Mouse (Mus musculus): Measurements from ENCODE around the gene Cbfa2t3. TPM values are rescaled to one million over a fixed set of nuclear protein-coding genes. Genes with fewer than 3 reads are reported as not detected.

The Cbfa2t3 gene
- polyA plus RNA-seq, 1 experiment from 2014 or later, result 6.8 TPM

DNA sequence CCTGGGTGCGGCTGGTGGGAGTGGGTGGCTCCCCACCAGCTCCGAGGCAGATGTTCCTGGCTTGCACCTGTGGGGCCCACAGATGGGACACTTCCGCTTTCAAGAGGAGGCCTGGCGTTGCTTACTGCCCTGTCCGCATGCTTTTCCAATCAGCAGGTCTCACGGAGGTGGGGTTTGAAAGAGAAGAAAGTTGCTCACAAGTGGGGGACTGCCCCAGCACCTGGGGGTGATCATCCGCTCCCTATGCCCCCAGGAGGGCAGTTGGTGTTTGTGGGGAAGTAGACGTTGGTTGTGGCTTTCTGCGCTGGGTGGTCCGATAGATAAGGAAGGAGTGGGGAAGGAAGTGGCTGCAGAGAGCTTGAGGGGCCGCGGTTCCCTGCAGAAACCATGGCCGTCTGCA lies 1.7 kb upstream of the Cbfa2t3 start:
- H3K9ac ChIP-seq (ENCODE audit: low read length), result no peak overlapping the region
- no peak overlapping the region for H3K27ac ChIP-seq (ENCODE audit: low read length)
- no peaks in the 10 kb centered on the region for H3K36me3 ChIP-seq (ENCODE audit: control insufficient read depth, insufficient read depth, low read length)
- H3K4me3 ChIP-seq (ENCODE audit: low read length), result no peak overlapping the region
- ATAC-seq (ENCODE audit: low read depth), result no peak
- no peak overlapping the region for H3K4me2 ChIP-seq (ENCODE audit: low read depth, low read length)
- no peaks in the 10 kb centered on the region for H3K9me3 ChIP-seq (ENCODE audit: control insufficient read depth, low read length)
- 46% methylated on average over 13 of the region's 13 CpGs for WGBS
- H3K4me1 ChIP-seq (replicated peaks; ENCODE audit: control insufficient read depth, insufficient read depth, low read length), result peaks cover 3% of the 10 kb centered on the region
- H3K27me3 ChIP-seq (ENCODE audit: control insufficient read depth, insufficient read depth, low read depth, low read length), result no peaks in the 10 kb centered on the region

DNA sequence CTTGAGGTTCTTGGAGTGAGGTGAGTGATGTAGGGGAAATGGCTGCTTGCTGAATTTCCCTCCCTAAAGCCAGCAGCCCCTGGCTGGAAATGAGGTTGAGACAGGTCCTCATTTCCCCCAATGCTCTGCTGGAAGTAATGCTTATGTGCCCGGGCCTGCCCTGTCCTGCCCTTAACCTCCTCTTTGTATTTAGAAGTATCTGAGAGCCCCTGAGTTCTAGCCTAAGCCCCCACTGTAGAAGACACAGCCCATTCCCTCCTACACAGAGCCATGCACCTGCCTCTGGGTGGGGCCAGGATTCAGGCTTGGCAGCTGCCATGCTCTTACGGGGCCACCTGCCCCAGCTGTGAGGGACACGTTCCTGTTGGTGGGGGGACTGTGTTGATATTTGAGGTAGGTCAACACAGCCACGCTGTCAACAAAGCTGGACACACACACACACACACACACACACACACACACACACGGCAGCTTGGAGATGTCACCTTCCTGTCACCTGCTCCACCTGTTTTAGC lies 598 bp downstream of the Cbfa2t3 start:
- Histone ChIP-seq H3K4me2 (ENCODE audit: low read depth, low read length) (no peak overlapping the region), H3K9ac (ENCODE audit: low read length) (no peak overlapping the region), H3K27ac (ENCODE audit: low read length) (no peak overlapping the region), H3K4me1 (replicated peaks; ENCODE audit: control insufficient read depth, insufficient read depth, low read length) (peaks cover 3% of the 10 kb centered on the region), H3K27me3 (ENCODE audit: control insufficient read depth, insufficient read depth, low read depth, low read length) (no peaks in the 10 kb centered on the region), H3K9me3 (ENCODE audit: control insufficient read depth, low read length) (no peaks in the 10 kb centered on the region), H3K36me3 (ENCODE audit: control insufficient read depth, insufficient read depth, low read length) (no peaks in the 10 kb centered on the region), H3K4me3 (ENCODE audit: low read length) (no peak overlapping the region)
- 49% methylated on average over 5 of the region's 5 CpGs for WGBS
- ATAC-seq (ENCODE audit: low read depth), result no peak

DNA sequence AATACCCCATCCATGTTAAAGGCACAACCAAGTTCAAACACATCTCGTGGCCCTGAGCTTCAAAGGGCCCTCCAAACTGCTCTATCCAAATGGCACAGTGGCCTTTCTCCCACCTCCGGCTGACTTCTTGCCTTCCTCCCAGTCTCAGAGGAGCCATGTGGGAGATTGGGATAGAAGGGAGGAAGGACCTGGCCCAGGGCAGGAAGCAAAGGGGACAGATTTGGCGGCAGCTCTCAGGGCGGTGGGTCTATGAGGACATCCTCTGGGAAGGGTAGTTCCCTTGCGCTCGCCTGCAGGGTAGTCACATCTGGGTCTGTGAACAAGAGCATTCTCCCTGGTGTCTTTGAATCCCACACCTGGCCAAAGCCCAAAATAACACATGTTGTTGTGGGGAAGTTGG lies 1.3 kb downstream of the Cbfa2t3 start:
- Histone ChIP-seq H3K4me1 (replicated peaks; ENCODE audit: control insufficient read depth, insufficient read depth, low read length) (peaks cover 3% of the 10 kb centered on the region), H3K9me3 (ENCODE audit: control insufficient read depth, low read length) (no peaks in the 10 kb centered on the region), H3K27me3 (ENCODE audit: control insufficient read depth, insufficient read depth, low read depth, low read length) (no peaks in the 10 kb centered on the region), H3K9ac (ENCODE audit: low read length) (no peak overlapping the region), H3K36me3 (ENCODE audit: control insufficient read depth, insufficient read depth, low read length) (no peaks in the 10 kb centered on the region), H3K27ac (ENCODE audit: low read length) (no peak overlapping the region), H3K4me3 (ENCODE audit: low read length) (no peak overlapping the region), H3K4me2 (ENCODE audit: low read depth, low read length) (no peak overlapping the region)
- ATAC-seq (ENCODE audit: low read depth), result no peak
- WGBS, result 71% methylated on average over 6 of the region's 6 CpGs

DNA sequence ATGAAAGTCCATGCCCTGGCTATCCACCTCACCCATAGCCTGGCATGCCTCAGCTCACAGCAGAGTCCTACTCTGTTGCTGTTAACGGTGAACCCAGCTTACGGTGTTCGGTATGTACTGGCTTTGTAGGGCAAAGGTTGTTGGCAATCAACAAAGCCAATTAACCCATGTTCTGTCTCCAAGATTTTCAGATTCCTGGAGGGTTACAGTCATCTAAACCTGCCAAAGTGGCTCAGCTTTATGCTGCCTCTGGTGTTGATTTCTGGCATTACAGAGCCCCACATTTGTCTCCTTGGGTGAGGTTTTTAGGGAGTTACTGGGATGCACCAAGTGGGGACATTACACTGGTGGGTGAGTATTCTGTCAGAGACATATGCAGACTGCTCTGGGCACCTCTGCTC lies 1.7 kb downstream of the Cbfa2t3 start:
- peaks cover 3% of the 10 kb centered on the region for H3K4me1 ChIP-seq (replicated peaks; ENCODE audit: control insufficient read depth, insufficient read depth, low read length)
- H3K27me3 ChIP-seq (ENCODE audit: control insufficient read depth, insufficient read depth, low read depth, low read length), result no peaks in the 10 kb centered on the region
- no peak overlapping the region for H3K9ac ChIP-seq (ENCODE audit: low read length)
- ATAC-seq (ENCODE audit: low read depth), result no peak
- 69% methylated on average over 3 of the region's 3 CpGs for WGBS
- H3K4me2 ChIP-seq (ENCODE audit: low read depth, low read length), result no peak overlapping the region
- no peak overlapping the region for H3K27ac ChIP-seq (ENCODE audit: low read length)
- no peaks in the 10 kb centered on the region for H3K9me3 ChIP-seq (ENCODE audit: control insufficient read depth, low read length)
- H3K36me3 ChIP-seq (ENCODE audit: control insufficient read depth, insufficient read depth, low read length), result no peaks in the 10 kb centered on the region
- no peak overlapping the region for H3K4me3 ChIP-seq (ENCODE audit: low read length)

DNA sequence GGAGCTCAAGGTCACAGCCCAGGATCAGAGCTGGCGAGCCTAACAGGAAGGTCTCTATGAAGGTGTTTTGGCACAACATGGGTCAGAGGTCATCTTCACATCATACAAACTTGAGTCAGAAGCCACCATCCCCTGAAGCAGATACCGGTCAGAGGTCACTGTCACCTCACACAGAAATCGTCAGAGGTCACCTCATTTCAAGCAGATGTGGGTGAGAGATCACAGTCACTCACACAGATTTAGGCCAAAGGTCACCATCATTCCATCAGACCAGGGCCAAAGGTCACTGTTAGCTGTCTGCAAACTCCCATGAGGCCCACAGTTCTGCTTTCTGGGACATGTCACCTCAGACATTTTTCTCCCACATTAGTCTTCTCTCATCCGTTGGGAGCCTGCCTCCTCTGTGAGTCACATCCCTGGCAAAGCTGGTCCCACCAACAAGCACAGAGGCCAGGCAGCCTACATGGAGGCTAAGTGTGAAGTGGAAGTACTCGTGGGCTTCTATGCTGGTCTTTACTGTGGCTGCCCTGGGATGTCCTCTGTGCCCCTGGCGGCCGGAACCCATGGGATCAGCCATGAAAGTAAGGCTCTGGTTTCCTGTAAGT lies 3.4 kb downstream of the Cbfa2t3 start:
- WGBS, result 60% methylated on average over 7 of the region's 7 CpGs
- Histone ChIP-seq H3K9ac (ENCODE audit: low read length) (no peak overlapping the region), H3K4me2 (ENCODE audit: low read depth, low read length) (no peak overlapping the region), H3K4me3 (ENCODE audit: low read length) (no peak overlapping the region), H3K9me3 (ENCODE audit: control insufficient read depth, low read length) (no peaks in the 10 kb centered on the region), H3K36me3 (ENCODE audit: control insufficient read depth, insufficient read depth, low read length) (no peaks in the 10 kb centered on the region), H3K27me3 (ENCODE audit: control insufficient read depth, insufficient read depth, low read depth, low read length) (no peaks in the 10 kb centered on the region; the same call in 1 of the 2 replicates), H3K27ac (ENCODE audit: low read length) (no peak overlapping the region), H3K4me1 (replicated peaks; ENCODE audit: control insufficient read depth, insufficient read depth, low read length) (peaks cover 3% of the 10 kb centered on the region)
- no peak for ATAC-seq (ENCODE audit: low read depth)

DNA sequence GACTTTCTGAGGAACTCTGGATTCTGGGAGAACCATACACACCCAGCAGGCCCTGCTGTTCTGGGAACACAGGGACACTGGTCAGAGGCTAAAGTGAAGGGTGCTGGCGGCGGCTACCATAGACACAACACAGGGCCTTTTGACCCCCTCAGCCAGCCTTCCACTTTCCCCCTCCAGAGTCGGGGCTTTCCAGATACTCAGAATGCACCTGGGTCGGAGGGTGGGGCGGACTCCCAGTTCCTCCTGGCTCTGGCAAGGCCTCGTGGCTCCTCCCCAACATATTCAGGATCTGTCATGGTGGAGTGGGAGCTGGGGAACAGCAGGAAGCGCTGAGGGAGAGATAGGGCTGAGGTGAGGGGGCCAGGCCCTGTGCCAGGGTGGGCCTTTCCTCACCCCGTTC lies 6.8 kb downstream of the Cbfa2t3 start:
- H3K36me3 ChIP-seq (ENCODE audit: control insufficient read depth, insufficient read depth, low read length), result no peaks in the 10 kb centered on the region
- H3K9ac ChIP-seq (ENCODE audit: low read length), result no peak overlapping the region
- no peak for ATAC-seq (ENCODE audit: low read depth)
- 61% methylated on average over 8 of the region's 8 CpGs for WGBS
- no peak overlapping the region for H3K4me3 ChIP-seq (ENCODE audit: low read length)
- no peak overlapping the region for H3K4me2 ChIP-seq (ENCODE audit: low read depth, low read length)
- H3K4me1 ChIP-seq (replicated peaks; ENCODE audit: control insufficient read depth, insufficient read depth, low read length), result no peaks in the 10 kb centered on the region
- H3K9me3 ChIP-seq (ENCODE audit: control insufficient read depth, low read length), result no peaks in the 10 kb centered on the region
- H3K27ac ChIP-seq (ENCODE audit: low read length), result no peak overlapping the region
- H3K27me3 ChIP-seq (ENCODE audit: control insufficient read depth, insufficient read depth, low read depth, low read length), result peaks cover 4% of the 10 kb centered on the region; the same call in 1 of the 2 replicates

DNA sequence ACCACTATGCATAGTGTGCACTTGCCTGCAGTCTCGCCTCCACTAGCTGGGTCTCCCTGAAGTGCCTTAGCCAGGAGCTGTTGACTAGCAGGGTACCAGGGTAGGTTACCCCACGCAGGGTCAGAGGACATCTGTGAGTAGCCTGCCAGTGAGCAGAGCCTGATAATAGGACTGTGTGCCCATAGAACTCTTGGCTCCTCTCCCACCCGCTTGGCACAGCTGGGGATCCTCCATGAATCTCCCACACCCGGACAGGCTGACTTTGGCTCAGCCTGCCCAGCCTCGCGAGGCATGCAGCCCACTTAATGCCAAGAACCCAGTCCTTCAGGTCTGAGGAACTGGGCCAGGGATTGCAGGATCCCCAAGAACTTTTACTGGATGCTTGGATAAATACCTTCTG lies 7.9 kb downstream of the Cbfa2t3 start:
- Histone ChIP-seq H3K36me3 (ENCODE audit: control insufficient read depth, insufficient read depth, low read length) (no peaks in the 10 kb centered on the region), H3K4me1 (replicated peaks; ENCODE audit: control insufficient read depth, insufficient read depth, low read length) (no peaks in the 10 kb centered on the region), H3K4me2 (ENCODE audit: low read depth, low read length) (no peak overlapping the region), H3K9ac (ENCODE audit: low read length) (no peak overlapping the region), H3K27me3 (ENCODE audit: control insufficient read depth, insufficient read depth, low read depth, low read length) (peaks cover 11% of the 10 kb centered on the region; the same call in 1 of the 2 replicates), H3K9me3 (ENCODE audit: control insufficient read depth, low read length) (no peaks in the 10 kb centered on the region), H3K4me3 (ENCODE audit: low read length) (no peak overlapping the region), H3K27ac (ENCODE audit: low read length) (no peak overlapping the region)
- WGBS, result 74% methylated on average over 6 of the region's 6 CpGs
- no peak for ATAC-seq (ENCODE audit: low read depth)

DNA sequence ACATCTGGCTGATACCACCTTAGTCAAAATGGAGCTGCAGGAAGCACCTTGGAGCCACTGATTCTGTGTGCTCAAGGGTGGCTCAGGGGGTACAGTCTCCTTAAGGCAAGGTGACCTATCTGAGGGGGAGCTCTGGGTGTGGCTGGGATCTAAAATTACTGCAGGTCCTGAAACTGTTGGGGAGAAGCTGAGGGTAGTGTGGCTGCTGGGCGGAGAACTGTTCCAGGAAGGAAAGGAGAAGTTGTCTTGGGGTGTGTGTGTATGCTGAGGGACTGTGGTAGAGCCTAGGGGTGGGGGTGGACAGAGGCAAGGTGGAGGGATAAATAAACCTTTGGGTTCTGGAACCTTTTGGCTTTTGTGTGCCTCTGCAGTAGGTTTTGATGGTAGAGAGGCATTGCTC lies 9.6 kb downstream of the Cbfa2t3 start:
- H3K36me3 ChIP-seq (ENCODE audit: control insufficient read depth, insufficient read depth, low read length), result no peaks in the 10 kb centered on the region
- peaks cover 24% of the 10 kb centered on the region for H3K27me3 ChIP-seq (ENCODE audit: control insufficient read depth, insufficient read depth, low read depth, low read length)
- H3K9ac ChIP-seq (ENCODE audit: low read length), result no peak overlapping the region
- H3K4me1 ChIP-seq (replicated peaks; ENCODE audit: control insufficient read depth, insufficient read depth, low read length), result no peaks in the 10 kb centered on the region
- 63% methylated on average over 1 of the region's 1 CpGs for WGBS
- H3K4me2 ChIP-seq (ENCODE audit: low read depth, low read length), result no peak overlapping the region
- no peak overlapping the region for H3K27ac ChIP-seq (ENCODE audit: low read length)
- ATAC-seq (ENCODE audit: low read depth), result no peak
- no peak overlapping the region for H3K4me3 ChIP-seq (ENCODE audit: low read length)
- no peaks in the 10 kb centered on the region for H3K9me3 ChIP-seq (ENCODE audit: control insufficient read depth, low read length)

DNA sequence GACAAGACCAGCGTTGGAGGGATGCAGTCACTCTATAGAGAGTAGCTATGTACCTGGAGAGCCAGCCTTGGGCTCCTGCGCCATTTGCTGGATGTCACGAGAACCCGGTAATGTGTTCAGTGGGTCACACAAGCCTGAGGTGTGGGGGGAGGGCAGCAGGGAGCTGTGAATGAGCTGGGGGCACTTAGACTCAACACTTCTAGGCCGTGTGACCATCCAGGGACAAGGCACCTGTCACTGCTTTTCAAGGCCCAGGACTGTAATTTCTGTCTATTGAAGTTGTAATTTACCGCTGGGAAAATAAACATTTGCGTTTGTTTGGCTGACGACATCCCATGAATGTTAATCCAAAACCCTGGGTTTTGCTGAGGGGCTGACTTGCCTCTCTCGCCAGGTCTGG lies 12.0 kb downstream of the Cbfa2t3 start:
- Histone ChIP-seq H3K27ac (ENCODE audit: low read length) (no peak overlapping the region), H3K27me3 (ENCODE audit: control insufficient read depth, insufficient read depth, low read depth, low read length) (peaks cover 37% of the 10 kb centered on the region), H3K4me1 (replicated peaks; ENCODE audit: control insufficient read depth, insufficient read depth, low read length) (no peaks in the 10 kb centered on the region), H3K4me2 (ENCODE audit: low read depth, low read length) (no peak overlapping the region), H3K9me3 (ENCODE audit: control insufficient read depth, low read length) (no peaks in the 10 kb centered on the region), H3K9ac (ENCODE audit: low read length) (no peak overlapping the region), H3K36me3 (ENCODE audit: control insufficient read depth, insufficient read depth, low read length) (no peaks in the 10 kb centered on the region), H3K4me3 (ENCODE audit: low read length) (no peak overlapping the region)
- ATAC-seq (ENCODE audit: low read depth), result no peak
- 45% methylated on average over 9 of the region's 9 CpGs for WGBS

All from lung, embryonic 16.5 days (tissue).